Mouse (Mus musculus) effector memory CD4-positive, alpha-beta T cell, adult 5 months (primary cell): ENCODE results near the gene Flt3. TPM values are rescaled to one million over a fixed set of nuclear protein-coding genes. Genes with fewer than 3 reads are reported as not detected.

Source experiments
- polyA plus RNA-seq: library from polyadenylated mRNA; unstranded; fragments of 100-300 nt; shearing (Covaris generic); gene quantifications from one replicate; pipeline ENCODE4 v1.2.1, GENCODE M21; 2017

Flt3 gene
- 0.22 TPM for polyA plus RNA-seq

GRCm38 (mm10) chr5:147399843-147400504, at the start of gene Flt3:
Gene Flt3, minus strand, starts transcription at chr5:147400489.

GRCm38 (mm10) chr5:147429535-147430305, 29.4 kb upstream of the Flt3 start, which contains the start of gene Pan3:
Gene Pan3, plus strand, starts transcription at chr5:147430161.

GRCm38 (mm10) chr5:147322183-147322582, 78.1 kb downstream of the Flt3 start, which contains the start of gene Urad:
Gene Urad, minus strand, starts transcription at chr5:147322440.

GRCm38 (mm10) chr5:147306638-147307397, 93.5 kb downstream of the Flt3 start, which contains the start of gene Cdx2:
Gene Cdx2, minus strand, starts transcription at chr5:147307270.

Other genes starting within 250 kb of the Flt3 start
- gene Gsx1, start 211.8 kb downstream of the Flt3 start, polyA plus RNA-seq: not detected
- gene Pdx1, start 130.5 kb downstream of the Flt3 start, polyA plus RNA-seq: not detected
- not detected for gene Cdx2, start 93.2 kb downstream of the Flt3 start, polyA plus RNA-seq
- not detected for gene Urad, start 78.0 kb downstream of the Flt3 start, polyA plus RNA-seq
- 71.4 TPM for gene Pan3, start 29.7 kb upstream of the Flt3 start, polyA plus RNA-seq